Mouse (Mus musculus) G1E (cell line): ENCODE measurements around the gene Odaph. TPM values are rescaled to one million over a fixed set of nuclear protein-coding genes. Genes with fewer than 3 reads are reported as not detected.

Experiments used
- ATAC-seq: 2 replicates; pipeline ENCODE4 v1.8.0; 2016; ENCODE audit warnings: mild to moderate bottlenecking; ENCODE audit not compliant: insufficient number of reproducible peaks, poor library complexity, low FRiP score, severe bottlenecking; ENCODE audit errors: extremely low read depth
- DNase-seq: peaks from one replicate; pipeline ENCODE4 v3.0.0; 2012; ENCODE audit warnings: low spot score
- H3K27me3 ChIP-seq: 2 replicates; pipeline ENCODE4 v1.6.1; 2012; ENCODE audit warnings: mild to moderate bottlenecking, low read length, inconsistent platforms; ENCODE audit not compliant: insufficient read depth
- H3K36me3 ChIP-seq: replicated peaks from 2 replicates; pipeline ENCODE3; 2012; ENCODE audit warnings: mild to moderate bottlenecking, inconsistent platforms
- H3K4me1 ChIP-seq: 2 replicates; pipeline ENCODE4 v1.6.1; 2012; ENCODE audit warnings: low read depth, low read length, inconsistent platforms, mixed read lengths; ENCODE audit not compliant: insufficient read depth
- H3K4me3 ChIP-seq: 2 replicates; pipeline ENCODE4 v1.5.1; 2012; ENCODE audit warnings: low read depth, mild to moderate bottlenecking, inconsistent platforms, low read length, moderate library complexity, mixed read lengths
- H3K9me3 ChIP-seq: replicated peaks from 2 replicates; pipeline ENCODE4 v1.6.1; 2012; ENCODE audit warnings: inconsistent platforms
- CTCF ChIP-seq: IDR thresholded peaks from 2 replicates; pipeline ENCODE4 v1.5.1; 2012; ENCODE audit warnings: low read depth, low read length, inconsistent platforms, mixed read lengths
- GATA1 ChIP-seq: IDR thresholded peaks from 2 replicates; pipeline ENCODE4 v1.6.1; 2012; ENCODE audit warnings: borderline replicate concordance, low read length, inconsistent platforms, mixed read lengths
- GATA2 ChIP-seq: IDR thresholded peaks from 2 replicates; pipeline ENCODE4 v1.6.1; 2012; ENCODE audit warnings: low read depth, low read length, inconsistent platforms, borderline replicate concordance
- POLR2AphosphoS5 ChIP-seq: IDR thresholded peaks from 2 replicates; pipeline ENCODE4 v1.6.1; 2012; ENCODE audit warnings: low read depth, low read length, inconsistent platforms; ENCODE audit not compliant: insufficient replicate concordance
- TAL1 ChIP-seq: conservative IDR thresholded peaks from 2 replicates; pipeline ENCODE4 v1.6.1; 2012; ENCODE audit warnings: low read depth, low read length, inconsistent platforms, mixed read lengths
- polyA plus RNA-seq: library from polyadenylated mRNA; stranded (reverse); fragments of >175 nt; gene quantifications from 2 replicates; pipeline ENCODE4 v1.2.3, GENCODE M21; 2012
- total RNA-seq, 2 experiments: library from RNA; stranded (forward) in 1 of 2; stranded (reverse) in 1 of 2; fragments of 200-1000 nt in 1 of 2; fragments of >200 nt in 1 of 2; fragmentation: Nextera tagmentation in 1 of 2; gene quantifications; 2 replicates each; pipeline ENCODE4 v1.2.3; 2014 to 2017

Odaph gene
- total and polyA plus RNA-seq, 3 experiments, result 0.22 TPM; not detected in 2

DNA sequence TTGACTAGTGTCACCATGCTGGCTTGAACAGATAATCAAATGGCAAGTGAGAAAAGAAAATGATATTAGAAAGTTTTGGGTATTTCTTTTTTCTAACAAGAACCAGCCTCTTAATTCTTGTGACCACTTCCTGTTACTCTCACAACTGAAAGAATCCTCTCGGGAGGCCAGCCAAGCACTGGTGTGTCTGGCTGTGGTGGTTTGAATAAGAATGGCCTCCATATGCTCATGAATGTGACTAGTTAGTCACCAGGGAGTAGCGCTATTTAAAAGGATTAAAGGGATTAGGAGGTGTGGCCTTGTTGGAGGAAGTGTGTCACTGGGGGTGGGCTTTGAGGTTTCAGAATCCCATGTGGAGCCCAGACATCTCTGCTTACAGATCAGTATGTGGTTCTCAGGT is 1.6 kb upstream of the Odaph start:
- no peaks in the 10 kb centered on the region for H3K36me3 ChIP-seq
- DNase-seq (no peak), ATAC-seq (no peak)
- H3K4me1 ChIP-seq, result no peaks in the 10 kb centered on the region
- H3K9me3 ChIP-seq, result no peaks in the 10 kb centered on the region
- no peak overlapping the region for H3K4me3 ChIP-seq
- H3K27me3 ChIP-seq, result peaks cover 12% of the 10 kb centered on the region
- TF ChIP-seq TAL1, result no peak
- TF ChIP-seq GATA2, result no peak
- no peak for TF ChIP-seq CTCF
- no peak for TF ChIP-seq GATA1
- no peak for TF ChIP-seq POLR2AphosphoS5

DNA sequence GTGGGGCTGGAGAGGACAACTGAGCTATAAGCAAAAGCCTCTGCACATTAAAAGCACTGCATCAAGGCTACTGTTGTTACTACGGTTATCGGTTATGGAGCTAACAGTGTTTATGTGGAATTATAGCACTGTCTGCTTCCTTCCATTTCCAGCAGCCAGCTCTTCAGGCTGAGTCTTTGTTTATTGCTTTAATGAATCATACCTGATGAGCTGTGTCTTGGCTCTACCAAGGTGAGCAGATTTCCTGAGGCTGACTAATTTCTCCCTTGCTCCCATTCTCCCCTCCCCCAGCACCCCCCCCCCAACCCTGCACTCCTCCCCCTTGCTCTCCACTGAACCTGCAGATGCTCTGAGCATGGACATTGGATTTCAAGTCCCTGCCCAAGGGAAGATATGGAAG is 524 bp downstream of the Odaph start:
- TF ChIP-seq POLR2AphosphoS5 (no peak), CTCF (no peak), GATA1 (no peak), GATA2 (no peak), TAL1 (no peak)
- no peak for DNase-seq

DNA sequence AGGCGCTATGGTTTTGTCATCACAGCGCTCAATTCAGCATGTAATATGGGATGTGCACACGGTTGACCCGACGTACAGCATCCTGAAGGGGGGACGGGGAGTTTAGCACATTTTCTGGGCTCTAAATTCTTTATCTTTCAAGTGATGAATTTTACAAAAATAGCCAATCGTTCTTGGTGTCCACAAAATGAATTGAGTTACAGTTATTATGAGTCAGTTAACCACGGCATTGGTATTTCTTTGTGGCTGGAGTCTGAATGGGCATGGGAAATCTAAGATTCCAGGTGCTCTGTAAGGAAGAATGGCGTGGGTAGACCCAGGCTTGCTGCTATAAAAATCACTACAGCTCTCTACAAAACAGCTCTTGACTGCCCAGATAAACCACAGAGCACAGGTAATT is 2.0 kb downstream of the Odaph start:
- no peak overlapping the region for H3K4me3 ChIP-seq
- no peak for TF ChIP-seq GATA1
- TF ChIP-seq POLR2AphosphoS5, result no peak
- TF ChIP-seq CTCF, result no peak
- TF ChIP-seq TAL1, result no peak
- H3K9me3 ChIP-seq, result no peaks in the 10 kb centered on the region
- H3K36me3 ChIP-seq, result no peaks in the 10 kb centered on the region
- no peak for DNase-seq
- peaks cover 21% of the 10 kb centered on the region for H3K27me3 ChIP-seq
- ATAC-seq, result no peak
- no peaks in the 10 kb centered on the region for H3K4me1 ChIP-seq

More for the DNA sequence above, 524 bp downstream of the Odaph start:
- H3K9me3 ChIP-seq, result no peaks in the 10 kb centered on the region
- H3K4me3 ChIP-seq, result no peak overlapping the region
- no peaks in the 10 kb centered on the region for H3K4me1 ChIP-seq
- H3K36me3 ChIP-seq, result no peaks in the 10 kb centered on the region
- peaks cover 21% of the 10 kb centered on the region for H3K27me3 ChIP-seq
- no peak for ATAC-seq

DNA sequence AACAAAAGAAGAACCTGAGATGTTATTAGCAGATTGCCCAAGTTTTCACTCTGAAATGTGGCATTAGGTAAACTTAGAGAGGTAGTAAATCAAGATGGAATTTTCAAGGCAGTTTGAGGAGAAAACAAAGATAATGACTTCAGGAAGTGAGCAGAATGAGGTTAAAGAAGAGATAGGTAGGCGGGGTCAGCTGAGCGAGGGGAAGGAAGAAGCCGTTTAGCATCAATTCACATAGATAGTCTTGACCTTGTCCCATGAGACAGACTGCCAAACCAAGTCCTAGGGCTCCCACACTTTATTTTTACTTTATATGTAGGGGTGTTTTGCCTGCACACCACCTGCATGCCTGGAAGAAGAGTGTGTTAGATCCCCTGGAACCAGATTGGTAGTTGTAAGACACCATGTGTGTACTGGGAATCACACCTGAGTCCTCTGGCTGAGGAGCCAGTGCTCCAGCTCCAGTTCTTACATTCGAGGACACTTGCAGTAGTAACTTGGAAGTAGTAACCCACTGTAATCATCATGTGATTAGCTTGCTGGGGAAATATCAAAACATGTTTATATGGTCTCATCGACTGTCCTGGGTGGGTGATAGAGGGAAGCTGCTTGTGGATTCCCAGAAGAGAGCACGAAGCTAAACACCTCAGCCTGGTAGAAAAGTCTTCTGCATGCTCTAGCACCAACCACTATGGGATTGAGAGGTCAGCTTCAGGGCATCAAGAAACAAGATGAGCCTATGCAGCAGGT is 4.1 kb downstream of the Odaph start:
- no peak for TF ChIP-seq GATA1
- TF ChIP-seq GATA2, result no peak
- TF ChIP-seq TAL1, result no peak
- TF ChIP-seq POLR2AphosphoS5, result no peak
- no peak for TF ChIP-seq CTCF
- DNase-seq (no peak), ATAC-seq (no peak)
- Histone ChIP-seq H3K4me1 (no peaks in the 10 kb centered on the region), H3K9me3 (no peaks in the 10 kb centered on the region), H3K4me3 (no peak overlapping the region), H3K27me3 (peaks cover 23% of the 10 kb centered on the region), H3K36me3 (no peaks in the 10 kb centered on the region)

DNA sequence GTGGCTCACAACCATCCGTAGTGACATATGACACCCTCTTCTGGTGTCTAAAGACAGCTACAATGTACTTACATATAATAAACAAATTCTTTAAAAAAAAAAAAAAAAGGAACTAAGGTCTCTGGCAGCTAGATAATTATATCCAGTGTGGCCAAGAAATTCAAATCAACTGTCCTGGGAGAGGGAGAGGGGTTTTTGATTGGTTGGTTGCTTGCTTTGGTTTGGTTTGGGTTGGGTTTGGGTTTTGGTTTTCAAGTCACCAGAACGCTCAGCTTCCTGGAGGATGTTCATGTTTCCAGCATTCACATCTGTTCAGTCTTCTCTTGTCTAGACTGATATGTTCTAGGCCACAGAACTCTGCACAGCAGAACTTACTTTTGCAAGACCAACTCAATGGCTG is 5.8 kb downstream of the Odaph start:
- H3K4me3 ChIP-seq, result no peak overlapping the region
- H3K4me1 ChIP-seq, result no peaks in the 10 kb centered on the region
- no peaks in the 10 kb centered on the region for H3K36me3 ChIP-seq
- H3K27me3 ChIP-seq, result peaks cover 20% of the 10 kb centered on the region
- TF ChIP-seq CTCF (no peak), GATA2 (no peak), POLR2AphosphoS5 (no peak), TAL1 (no peak), GATA1 (no peak)
- no peak for DNase-seq
- H3K9me3 ChIP-seq, result no peaks in the 10 kb centered on the region
- ATAC-seq, result no peak

DNA sequence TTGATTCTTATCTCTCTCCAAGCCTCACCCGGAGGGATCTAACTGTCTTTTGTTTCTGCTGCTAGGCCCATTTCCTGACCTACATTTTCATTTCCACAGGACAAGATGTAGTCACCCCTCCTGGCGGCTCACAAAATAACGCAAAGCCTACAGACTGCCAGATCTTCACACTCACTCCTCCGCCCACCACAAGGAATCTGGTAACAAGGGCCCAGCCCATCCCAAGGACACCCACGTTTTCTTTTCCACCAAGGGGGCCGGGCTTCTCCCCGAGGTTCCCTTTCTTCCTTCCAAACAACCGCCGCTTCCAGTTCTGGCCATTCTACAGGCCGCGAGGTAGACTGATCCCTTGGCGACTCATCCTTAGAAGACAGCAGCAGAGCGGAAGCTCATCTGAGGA is 7.3 kb downstream of the Odaph start:
- no peak for DNase-seq

More for the DNA sequence above, 7.3 kb downstream of the Odaph start:
- no peak for ATAC-seq
- no peak overlapping the region for H3K4me3 ChIP-seq
- H3K27me3 ChIP-seq, result peaks cover 17% of the 10 kb centered on the region
- no peaks in the 10 kb centered on the region for H3K9me3 ChIP-seq
- H3K4me1 ChIP-seq, result no peaks in the 10 kb centered on the region
- TF ChIP-seq GATA1, result no peak
- no peak for TF ChIP-seq TAL1
- TF ChIP-seq CTCF, result no peak
- TF ChIP-seq GATA2, result no peak
- TF ChIP-seq POLR2AphosphoS5, result no peak
- H3K36me3 ChIP-seq, result no peaks in the 10 kb centered on the region
